Mouse (Mus musculus): Measurements from ENCODE around the gene Tgfbr1. TPM values are rescaled to one million over a fixed set of nuclear protein-coding genes. Genes with fewer than 3 reads are reported as not detected.
A peak's percentile ranks its signal among the peaks of the same experiment; 100 is the strongest.

Gene Tgfbr1
- polyA plus RNA-seq, 1 experiment from 2014 or later = 84.2 TPM

- H3K9ac ChIP-seq = no peak overlapping the region
- H3K9me3 ChIP-seq = no peaks in the 10 kb centered on the region
- no peaks in the 10 kb centered on the region for H3K36me3 ChIP-seq
- 90% methylated on average over 16 of the region's 16 CpGs for WGBS
- H3K27ac ChIP-seq = no peak overlapping the region
- H3K4me3 ChIP-seq = no peak overlapping the region
- ATAC-seq (ENCODE audit: insufficient number of reproducible peaks, insufficient read depth, low FRiP score, low TSS enrichment) = no peak
- 0 out of 2 replicates have a peak, but pooled peaks cover under 1% of the 10 kb centered on the region for H3K4me1 ChIP-seq
- H3K4me2 ChIP-seq (replicated peaks) = no peak overlapping the region
- H3K27me3 ChIP-seq = no peaks in the 10 kb centered on the region
These were observed 72.3 kb downstream of the Tgfbr1 start for GRCm38 (mm10) chr4:47425247-47425830.

- Histone ChIP-seq H3K4me1 (no peaks in the 10 kb centered on the region), H3K4me3 (no peak overlapping the region), H3K4me2 (replicated peaks) (no peak overlapping the region), H3K27ac (no peak overlapping the region), H3K9me3 (no peaks in the 10 kb centered on the region), H3K36me3 (no peaks in the 10 kb centered on the region), H3K9ac (no peak overlapping the region), H3K27me3 (no peaks in the 10 kb centered on the region)
- no peak for ATAC-seq (ENCODE audit: insufficient number of reproducible peaks, insufficient read depth, low FRiP score, low TSS enrichment)
- WGBS = 60% methylated on average over 3 of the region's 3 CpGs
These were observed 74.6 kb downstream of the Tgfbr1 start for GRCm38 (mm10) chr4:47427606-47428005.

- 50% methylated on average over 6 of the region's 6 CpGs for WGBS
- H3K4me2 ChIP-seq (replicated peaks) = no peak overlapping the region
- no peak overlapping the region for H3K27ac ChIP-seq
- no peak overlapping the region for H3K9ac ChIP-seq
- H3K36me3 ChIP-seq = no peaks in the 10 kb centered on the region
- no peak for ATAC-seq (ENCODE audit: insufficient number of reproducible peaks, insufficient read depth, low FRiP score, low TSS enrichment)
- H3K9me3 ChIP-seq = no peaks in the 10 kb centered on the region
- H3K27me3 ChIP-seq = no peaks in the 10 kb centered on the region
- no peaks in the 10 kb centered on the region for H3K4me1 ChIP-seq
- H3K4me3 ChIP-seq = no peak overlapping the region
These were observed 77.5 kb downstream of the Tgfbr1 start for GRCm38 (mm10) chr4:47430557-47430956.

GRCm38 (mm10) chr4:47431081-47431480 is 78.1 kb downstream of the Tgfbr1 start:
- Histone ChIP-seq H3K9ac (no peak overlapping the region), H3K27ac (no peak overlapping the region), H3K27me3 (no peaks in the 10 kb centered on the region), H3K9me3 (no peaks in the 10 kb centered on the region), H3K4me1 (no peaks in the 10 kb centered on the region), H3K36me3 (no peaks in the 10 kb centered on the region), H3K4me3 (no peak overlapping the region), H3K4me2 (replicated peaks) (no peak overlapping the region)
- ATAC-seq (ENCODE audit: insufficient number of reproducible peaks, insufficient read depth, low FRiP score, low TSS enrichment) = no peak
- WGBS = 87% methylated on average over 5 of the region's 5 CpGs

- WGBS = 85% methylated on average over 7 of the region's 7 CpGs
- 0 out of 2 replicates have a peak, but pooled peaks cover 6% of the 10 kb centered on the region for H3K4me1 ChIP-seq
- H3K4me2 ChIP-seq (replicated peaks) = no peak overlapping the region
- H3K9me3 ChIP-seq = no peaks in the 10 kb centered on the region
- no peaks in the 10 kb centered on the region for H3K27me3 ChIP-seq
- H3K27ac ChIP-seq = no peak overlapping the region
- H3K9ac ChIP-seq = no peak overlapping the region
- no peak for ATAC-seq (ENCODE audit: insufficient number of reproducible peaks, insufficient read depth, low FRiP score, low TSS enrichment)
- H3K36me3 ChIP-seq = no peaks in the 10 kb centered on the region
- H3K4me3 ChIP-seq = no peak overlapping the region
These were observed 79.7 kb downstream of the Tgfbr1 start for GRCm38 (mm10) chr4:47432766-47433165.

- Histone ChIP-seq H3K36me3 (no peaks in the 10 kb centered on the region), H3K4me1 (0 out of 2 replicates have a peak, but pooled peaks cover 6% of the 10 kb centered on the region), H3K9ac (no peak overlapping the region)
These were observed 82.1 kb downstream of the Tgfbr1 start for GRCm38 (mm10) chr4:47435131-47435530.

GRCm38 (mm10) chr4:47435566-47436360 is 82.7 kb downstream of the Tgfbr1 start:
- no peak overlapping the region for H3K4me3 ChIP-seq
- no peak for ATAC-seq (ENCODE audit: insufficient number of reproducible peaks, insufficient read depth, low FRiP score, low TSS enrichment)
- no peaks in the 10 kb centered on the region for H3K27me3 ChIP-seq
- no peak overlapping the region for H3K27ac ChIP-seq
- no peak overlapping the region for H3K9ac ChIP-seq
- H3K4me2 ChIP-seq (replicated peaks) = no peak overlapping the region
- WGBS = 75% methylated on average over 28 of the region's 28 CpGs
- no peaks in the 10 kb centered on the region for H3K9me3 ChIP-seq
- H3K4me1 ChIP-seq = 0 out of 2 replicates have a peak, but pooled peaks cover 6% of the 10 kb centered on the region
- no peaks in the 10 kb centered on the region for H3K36me3 ChIP-seq

More at GRCm38 (mm10) chr4:47435131-47435530, 82.1 kb downstream of the Tgfbr1 start:
- no peak overlapping the region for H3K4me2 ChIP-seq (replicated peaks)
- 77% methylated on average over 12 of the region's 12 CpGs for WGBS
- no peak for ATAC-seq (ENCODE audit: insufficient number of reproducible peaks, insufficient read depth, low FRiP score, low TSS enrichment)
- H3K4me3 ChIP-seq = no peak overlapping the region
- no peaks in the 10 kb centered on the region for H3K27me3 ChIP-seq
- no peak overlapping the region for H3K27ac ChIP-seq
- no peaks in the 10 kb centered on the region for H3K9me3 ChIP-seq

GRCm38 (mm10) chr4:47437365-47438340 is 84.6 kb downstream of the Tgfbr1 start:
- no peaks in the 10 kb centered on the region for H3K36me3 ChIP-seq
- H3K27ac ChIP-seq = peak overlapping the region; percentile 20; the same call in 1 of the 2 replicates
- peak; percentile 77 for ATAC-seq (ENCODE audit: insufficient number of reproducible peaks, insufficient read depth, low FRiP score, low TSS enrichment)
- H3K9me3 ChIP-seq = no peaks in the 10 kb centered on the region
- H3K27me3 ChIP-seq = no peaks in the 10 kb centered on the region
- 2% methylated on average over 33 of the region's 33 CpGs for WGBS
- H3K4me3 ChIP-seq = peak overlapping the region; percentile 47
- H3K4me1 ChIP-seq = 0 out of 2 replicates have a peak, but pooled peaks cover 6% of the 10 kb centered on the region
- peak overlapping the region; percentile 79 for H3K4me2 ChIP-seq (replicated peaks)
- peak overlapping the region; percentile 58 for H3K9ac ChIP-seq

- 0 out of 2 replicates have a peak, but pooled peaks cover 6% of the 10 kb centered on the region for H3K4me1 ChIP-seq
- no peaks in the 10 kb centered on the region for H3K27me3 ChIP-seq
- no peaks in the 10 kb centered on the region for H3K36me3 ChIP-seq
- no peak overlapping the region for H3K27ac ChIP-seq
- H3K4me2 ChIP-seq (replicated peaks) = no peak overlapping the region
- ATAC-seq (ENCODE audit: insufficient number of reproducible peaks, insufficient read depth, low FRiP score, low TSS enrichment) = no peak
- no peaks in the 10 kb centered on the region for H3K9me3 ChIP-seq
- no peak overlapping the region for H3K4me3 ChIP-seq
- WGBS = 81% methylated on average over 6 of the region's 6 CpGs
- no peak overlapping the region for H3K9ac ChIP-seq
These were observed 85.9 kb downstream of the Tgfbr1 start for GRCm38 (mm10) chr4:47438956-47439355.

- no peaks in the 10 kb centered on the region for H3K27me3 ChIP-seq
- 90% methylated on average over 11 of the region's 11 CpGs for WGBS
- no peaks in the 10 kb centered on the region for H3K9me3 ChIP-seq
- no peak overlapping the region for H3K9ac ChIP-seq
- H3K27ac ChIP-seq = no peak overlapping the region
- H3K4me1 ChIP-seq = 0 out of 2 replicates have a peak, but pooled peaks cover 6% of the 10 kb centered on the region
- H3K4me2 ChIP-seq (replicated peaks) = no peak overlapping the region
- H3K4me3 ChIP-seq = no peak overlapping the region
- no peaks in the 10 kb centered on the region for H3K36me3 ChIP-seq
- ATAC-seq (ENCODE audit: insufficient number of reproducible peaks, insufficient read depth, low FRiP score, low TSS enrichment) = no peak
These were observed 87.9 kb downstream of the Tgfbr1 start for GRCm38 (mm10) chr4:47440951-47441350.

GRCm38 (mm10) chr4:47448526-47448925 is 95.5 kb downstream of the Tgfbr1 start:
- Histone ChIP-seq H3K27ac (no peak overlapping the region), H3K27me3 (0 out of 2 replicates have a peak, but pooled peaks cover 5% of the 10 kb centered on the region), H3K9me3 (no peaks in the 10 kb centered on the region), H3K4me2 (replicated peaks) (no peak overlapping the region), H3K4me3 (no peak overlapping the region), H3K4me1 (no peaks in the 10 kb centered on the region), H3K9ac (no peak overlapping the region), H3K36me3 (no peaks in the 10 kb centered on the region)
- no peak for ATAC-seq (ENCODE audit: insufficient number of reproducible peaks, insufficient read depth, low FRiP score, low TSS enrichment)
- WGBS = 83% methylated on average over 3 of the region's 3 CpGs

Data from embryonic facial prominence, embryonic 12.5 days (tissue).